In genomic region chr9:56415935-56416607, GRCm38 (mm10) we compare ENCODE assay signal across 12 mouse cellular contexts. TPM values are rescaled to one million over a fixed set of nuclear protein-coding genes. Genes with fewer than 3 reads are reported as not detected.
DNase-seq lines count a peak whose midpoint lies in the region; ATAC-seq lines count a peak whose summit lies in the region.
"Had no signal": no experiment of that assay in that cellular context is flagged by ENCODE, and none has a peak within 500 bp of the region (broad histone marks: within the 10 kb centered on the region; RNA-seq: fewer than 3 reads in every experiment).

No protein-coding gene starts in this region.

- 40% methylated on average over 4 of the region's 4 CpGs for WGBS in kidney, embryonic 15.5 days
- 49% methylated on average over 4 of the region's 4 CpGs for WGBS in liver, embryonic 13.5 days (ENCODE audit: insufficient replicate concordance)

- no peak overlapping the region for H3K27ac ChIP-seq in kidney, embryonic 15.5 days
- no peak overlapping the region for H3K27ac ChIP-seq in liver, embryonic 13.5 days

- H3K27me3 ChIP-seq in kidney, embryonic 15.5 days: no peaks in the 10 kb centered on the region
- H3K27me3 ChIP-seq in liver, embryonic 13.5 days: no peaks in the 10 kb centered on the region
- H3K27me3 ChIP-seq: embryonic facial prominence, embryonic 12.5 days; limb, embryonic 12.5 days had no signal

- no peaks in the 10 kb centered on the region for H3K9me3 ChIP-seq in kidney, embryonic 15.5 days (replicated peaks)
- no peaks in the 10 kb centered on the region for H3K9me3 ChIP-seq in liver, embryonic 13.5 days (replicated peaks)
- H3K9me3 ChIP-seq: embryonic facial prominence, embryonic 12.5 days; limb, embryonic 12.5 days had no signal

- no peak overlapping the region for H3K9ac ChIP-seq in kidney, embryonic 15.5 days
- no peak overlapping the region for H3K9ac ChIP-seq in liver, embryonic 13.5 days

- H3K4me2 ChIP-seq in kidney, embryonic 15.5 days: peak overlapping the region; percentile 70
- peak overlapping the region; percentile 3; the same call in 1 of the 2 replicates for H3K4me2 ChIP-seq in liver, embryonic 13.5 days

- no peak for ATAC-seq in kidney, embryonic 15.5 days (replicated peaks; ENCODE audit: low FRiP score)
- ATAC-seq in liver, embryonic 13.5 days (ENCODE audit: low read depth): no peak
- ATAC-seq in activated CD4-positive, CD25-positive, alpha-beta regulatory T cell, adult 4 months: no peak

- peak; percentile 63 for DNase-seq in cerebellum, adult 9-10 months
- DNase-seq in cerebellum, adult 8-10 months: no peak
- no peak for DNase-seq in kidney, adult 9 months
- peak; percentile 20 for DNase-seq in Muller cell, postnatal 12 days (ENCODE audit: inconsistent ontology term)
- no peak for DNase-seq in liver, embryonic 13.5 days
- no peak for DNase-seq in urinary bladder, postnatal 10 days (ENCODE audit: low spot score)
- DNase-seq: B cell, adult 2 months; kidney, postnatal 36 days had no signal

- peak overlapping the region; percentile 91 for H3K4me3 ChIP-seq in kidney, embryonic 15.5 days (replicated peaks)
- H3K4me3 ChIP-seq in liver, embryonic 13.5 days (replicated peaks): no peak overlapping the region

- H3K4me1 ChIP-seq in kidney, embryonic 15.5 days: peaks cover 34% of the 10 kb centered on the region
- H3K4me1 ChIP-seq in liver, embryonic 13.5 days (replicated peaks): peaks cover 45% of the 10 kb centered on the region

- no peaks in the 10 kb centered on the region for H3K36me3 ChIP-seq in kidney, embryonic 15.5 days
- no peaks in the 10 kb centered on the region for H3K36me3 ChIP-seq in liver, embryonic 13.5 days
- H3K36me3 ChIP-seq: embryonic facial prominence, embryonic 12.5 days; limb, embryonic 12.5 days had no signal

RNA-seq across cellular contexts. Expression of gene Peak1, which starts 1.8 kb away (rescaled TPM):
- polyA plus RNA-seq in kidney, embryonic 15.5 days (2015; fragmentation: Nextera tagmentation; extraction: Ambion mirVana): 14.8 and 17.5 TPM in 2 replicates
- 2.3 and 3.2 TPM in 2 replicates for polyA plus RNA-seq in liver, embryonic 13.5 days (2015; fragmentation: Nextera tagmentation; extraction: Ambion mirVana)
- polyA plus RNA-seq in activated CD4-positive, CD25-positive, alpha-beta regulatory T cell, adult 4 months (2017; shearing (Covaris generic)): 10 to 100 TPM; 13.4 to 15.3 TPM

RNA-seq across cellular contexts. Expression of gene Hmg20a, which starts 2.3 kb away (rescaled TPM):
- 58.0 and 64.0 TPM in 2 replicates for polyA plus RNA-seq in kidney, embryonic 15.5 days (2015; fragmentation: Nextera tagmentation; extraction: Ambion mirVana)
- 13.2 and 16.7 TPM in 2 replicates for polyA plus RNA-seq in liver, embryonic 13.5 days (2015; fragmentation: Nextera tagmentation; extraction: Ambion mirVana)
- polyA plus RNA-seq in activated CD4-positive, CD25-positive, alpha-beta regulatory T cell, adult 4 months (2017; shearing (Covaris generic)): 10 to 100 TPM; 37.9 to 42.2 TPM

Comparison
In these comparisons a context has a peak if more than half of its experiments do, and no peak if none do; other contexts are left out.
1. DNase-seq: peak in cerebellum, adult 9-10 months (single experiment) and Muller cell, postnatal 12 days (single experiment); none in cerebellum, adult 8-10 months (single experiment), kidney, adult 9 months (single experiment), liver, embryonic 13.5 days (single experiment) and urinary bladder, postnatal 10 days (single experiment).